Mouse (Mus musculus) MEL (cell line): Measurements from ENCODE around the gene Nlrp6. TPM values are rescaled to one million over a fixed set of nuclear protein-coding genes. Genes with fewer than 3 reads are reported as not detected.

Source experiments
- DNase-seq: peaks from one replicate; pipeline ENCODE4 v3.0.0; 2011; ENCODE audit warnings: low read depth, low spot score
- H3K27ac ChIP-seq: 2 replicates; pipeline ENCODE4 v1.5.1; 2012; ENCODE audit warnings: low read depth, mild to moderate bottlenecking, control low read depth, low read length, moderate library complexity; ENCODE audit not compliant: control insufficient read depth
- H3K27me3 ChIP-seq, 2 experiments: fragments of 150-350 bp in 1 of 2; sonication (generic) in 1 of 2; 2 replicates each; pipeline ENCODE4 v1.6.1; 2012; ENCODE audit warnings: low read length in 2 of 2, mild to moderate bottlenecking in 2 of 2, improper control_type of control experiment in 1 of 2, moderate library complexity in 1 of 2; ENCODE audit not compliant: insufficient read depth in 2 of 2, control insufficient read depth in 1 of 2
- H3K36me3 ChIP-seq, 2 experiments: 2 replicates each; pipeline ENCODE4 v1.6.1; 2012 to 2014; ENCODE audit warnings: low read length in 2 of 2, improper control_type of control experiment in 1 of 2, inconsistent platforms in 1 of 2, mild to moderate bottlenecking in 1 of 2; ENCODE audit not compliant: insufficient read depth in 2 of 2, control insufficient read depth in 1 of 2
- H3K4me1 ChIP-seq, 2 experiments: fragments of 150-350 bp in 1 of 2; sonication (generic) in 1 of 2; 2 replicates each; pipeline ENCODE4 v1.6.1; 2012; ENCODE audit warnings: low read length in 2 of 2, improper control_type of control experiment in 1 of 2, mild to moderate bottlenecking in 1 of 2; ENCODE audit not compliant: insufficient read depth in 2 of 2, control insufficient read depth in 1 of 2
- H3K4me3 ChIP-seq, 2 experiments: fragments of 150-350 bp in 1 of 2; sonication (generic) in 1 of 2; 2 replicates each; pipeline ENCODE4 v1.5.1; 2012; ENCODE audit warnings: low read depth in 2 of 2, low read length in 2 of 2, mild to moderate bottlenecking in 2 of 2, moderate library complexity in 2 of 2, control low read depth in 1 of 2, improper control_type of control experiment in 1 of 2; ENCODE audit not compliant: control insufficient read depth in 1 of 2, insufficient read depth in 1 of 2
- H3K79me2 ChIP-seq: 2 replicates; pipeline ENCODE4 v1.6.1; 2012; ENCODE audit warnings: mild to moderate bottlenecking, low read length, moderate library complexity; ENCODE audit not compliant: control insufficient read depth, poor library complexity, insufficient read depth
- H3K9ac ChIP-seq: 2 replicates; pipeline ENCODE4 v1.6.1; 2012; ENCODE audit warnings: low read depth, mild to moderate bottlenecking, control low read depth, low read length, moderate library complexity; ENCODE audit not compliant: control insufficient read depth, poor library complexity, severe bottlenecking
- H3K9me3 ChIP-seq: fragments of 150-350 bp; sonication (generic); replicated peaks from 2 replicates; pipeline ENCODE4 v1.6.1; 2012; ENCODE audit warnings: mild to moderate bottlenecking, low read length, improper control_type of control experiment, moderate library complexity; ENCODE audit not compliant: insufficient read depth
- CHD1 ChIP-seq: IDR thresholded peaks from 2 replicates; pipeline ENCODE4 v1.6.1; 2012; ENCODE audit warnings: low read depth, mild to moderate bottlenecking, inconsistent platforms, low read length, improper control_type of control experiment
- CHD2 ChIP-seq: IDR thresholded peaks from 2 replicates; pipeline ENCODE4 v1.6.1; 2011; ENCODE audit warnings: low read length, improper control_type of control experiment
- CTCF ChIP-seq, 3 experiments: IDR thresholded peaks in 2 of 3; conservative IDR thresholded peaks in 1 of 3; 2 replicates each; pipeline ENCODE4 v1.5.1; 2011 to 2012; ENCODE audit warnings: low read length in 3 of 3, low read depth in 2 of 3, mild to moderate bottlenecking in 2 of 3, improper control_type of control experiment in 1 of 3, inconsistent platforms in 1 of 3, mixed read lengths in 1 of 3, moderate library complexity in 1 of 3; ENCODE audit not compliant: control insufficient read depth in 1 of 3, insufficient read depth in 1 of 3, poor library complexity in 1 of 3, severe bottlenecking in 1 of 3
- ELF1 ChIP-seq: IDR thresholded peaks from 2 replicates; pipeline ENCODE4 v1.6.1; 2014; ENCODE audit warnings: low read depth, mild to moderate bottlenecking, inconsistent platforms, low read length, improper control_type of control experiment, moderate library complexity
- GATA1 ChIP-seq: IDR thresholded peaks from 2 replicates; pipeline ENCODE4 v1.6.1; 2011; ENCODE audit warnings: low read depth, low read length, improper control_type of control experiment
- JUND ChIP-seq: IDR thresholded peaks from 2 replicates; pipeline ENCODE4 v1.6.1; 2011; ENCODE audit warnings: low read depth, mild to moderate bottlenecking, improper control_type of control experiment, low read length
- KAT2A ChIP-seq: conservative IDR thresholded peaks from 2 replicates; pipeline ENCODE4 v1.6.1; 2012; ENCODE audit warnings: low read depth, low read length, improper control_type of control experiment, inconsistent platforms
- MAX ChIP-seq: IDR thresholded peaks from 2 replicates; pipeline ENCODE4 v1.6.1; 2011; ENCODE audit warnings: low read length, improper control_type of control experiment
- MAZ ChIP-seq: IDR thresholded peaks from 2 replicates; pipeline ENCODE4 v1.6.1; 2012; ENCODE audit warnings: low read depth, mild to moderate bottlenecking, inconsistent platforms, low read length, improper control_type of control experiment
- MEF2A ChIP-seq: IDR thresholded peaks from 2 replicates; pipeline ENCODE4 v1.6.1; 2014; ENCODE audit warnings: low read depth, mild to moderate bottlenecking, inconsistent platforms, low read length, improper control_type of control experiment; ENCODE audit not compliant: poor library complexity, insufficient replicate concordance, severe bottlenecking; ENCODE audit errors: extremely low read depth
- MXI1 ChIP-seq: IDR thresholded peaks from 2 replicates; pipeline ENCODE4 v1.6.1; 2011; ENCODE audit warnings: mild to moderate bottlenecking, low read depth, low read length, improper control_type of control experiment
- MYB ChIP-seq: IDR thresholded peaks from 2 replicates; pipeline ENCODE4 v1.6.1; 2011; ENCODE audit warnings: mild to moderate bottlenecking, low read depth, low read length, improper control_type of control experiment
- NELFE ChIP-seq: IDR thresholded peaks from 2 replicates; pipeline ENCODE4 v1.6.1; 2011; ENCODE audit warnings: low read depth, low read length, improper control_type of control experiment
- NRF1 ChIP-seq: IDR thresholded peaks from 2 replicates; pipeline ENCODE4 v1.6.1; 2014; ENCODE audit warnings: low read depth, mild to moderate bottlenecking, inconsistent platforms, low read length, improper control_type of control experiment, moderate library complexity; ENCODE audit not compliant: poor library complexity, insufficient read depth, severe bottlenecking
- POLR2A ChIP-seq, 2 experiments: IDR thresholded peaks; 2 replicates each; pipeline ENCODE4 v1.6.1; 2011 to 2012; ENCODE audit warnings: low read length in 2 of 2, mild to moderate bottlenecking in 2 of 2, control low read depth in 1 of 2, improper control_type of control experiment in 1 of 2, low read depth in 1 of 2, moderate library complexity in 1 of 2; ENCODE audit not compliant: control insufficient read depth in 1 of 2, insufficient read depth in 1 of 2, poor library complexity in 1 of 2
- POLR2AphosphoS2 ChIP-seq: IDR thresholded peaks from 2 replicates; pipeline ENCODE4 v1.6.1; 2011; ENCODE audit warnings: low read length, improper control_type of control experiment
- RAD21 ChIP-seq: IDR thresholded peaks from 2 replicates; pipeline ENCODE4 v1.6.1; 2011; ENCODE audit warnings: mild to moderate bottlenecking, low read depth, low read length, improper control_type of control experiment
- SIN3A ChIP-seq: IDR thresholded peaks from 2 replicates; pipeline ENCODE4 v1.6.1; 2012; ENCODE audit warnings: low read length, improper control_type of control experiment, inconsistent platforms
- SMC3 ChIP-seq: IDR thresholded peaks from 2 replicates; pipeline ENCODE4 v1.6.1; 2011; ENCODE audit warnings: low read depth, low read length, improper control_type of control experiment
- TAL1 ChIP-seq: IDR thresholded peaks from 2 replicates; pipeline ENCODE4 v1.6.1; 2012; ENCODE audit warnings: mild to moderate bottlenecking, inconsistent platforms, low read length, moderate library complexity, mixed read lengths
- TBP ChIP-seq: IDR thresholded peaks from 2 replicates; pipeline ENCODE4 v1.8.0; 2011; ENCODE audit warnings: low read depth, low read length, improper control_type of control experiment
- USF2 ChIP-seq, 2 experiments: IDR thresholded peaks; 2 replicates each; pipeline ENCODE4 v1.6.1; 2011 to 2012; ENCODE audit warnings: improper control_type of control experiment in 2 of 2, low read length in 2 of 2, borderline replicate concordance in 1 of 2, inconsistent platforms in 1 of 2, low read depth in 1 of 2, mild to moderate bottlenecking in 1 of 2; ENCODE audit not compliant: insufficient read depth in 1 of 2
- ZC3H11A ChIP-seq: IDR thresholded peaks from 2 replicates; pipeline ENCODE4 v1.6.1; 2012; ENCODE audit warnings: low read depth, mild to moderate bottlenecking, inconsistent platforms, low read length, improper control_type of control experiment
- ZMIZ1 ChIP-seq: IDR thresholded peaks from 2 replicates; pipeline ENCODE4 v1.6.1; 2012; ENCODE audit warnings: low read depth, mild to moderate bottlenecking, inconsistent platforms, low read length, improper control_type of control experiment, moderate library complexity
- polyA plus RNA-seq, 2 experiments: library from polyadenylated mRNA; stranded (reverse) in 1 of 2; unstranded in 1 of 2; fragments of >175 nt in 1 of 2; fragments of >200 nt in 1 of 2; gene quantifications; 2 replicates each; pipeline versions ENCODE4 v1.2.1 to v1.2.4; 2012; ENCODE audit warnings: low replicate concordance in 2 of 2, low read depth in 1 of 2; ENCODE audit not compliant: insufficient read length in 2 of 2, insufficient read depth in 1 of 2, missing spikeins in 1 of 2
- total RNA-seq: library from RNA; depleted of rRNA; stranded (reverse); fragments of 300-350 nt; gene quantifications from 2 replicates; pipeline ENCODE4 v1.2.3, GENCODE M21; 2012

The Nlrp6 gene
- total and polyA plus RNA-seq, 3 experiments = not detected

GRCm38 (mm10) chr7:140908634-140909107 is 12.0 kb upstream of the Nlrp6 start:
- Histone ChIP-seq H3K79me2 (no peaks in the 10 kb centered on the region), H3K9ac (no peak overlapping the region), H3K9me3 (no peaks in the 10 kb centered on the region), H3K4me1 (no peaks in the 10 kb centered on the region), H3K27ac (no peak overlapping the region)
- peak; percentile 69 for DNase-seq
- peak; percentile 85 for TF ChIP-seq ZC3H11A
- TF ChIP-seq CTCF (IDR thresholded peaks at IDR 0.05 in 2 of 3, conservative IDR thresholded peaks at IDR 0.05 in 1 of 3; ENCODE audit: control insufficient read depth in 1 of 3, insufficient read depth in 1 of 3, low read depth in 2 of 3, low read length in 3 of 3, poor library complexity in 1 of 3, severe bottlenecking in 1 of 3) = peak; percentile 72 to 90 (median 86)
- TF ChIP-seq NELFE = no peak
- TF ChIP-seq SMC3 = peak; percentile 98
- TF ChIP-seq ELF1 = no peak
- no peak for TF ChIP-seq MXI1
- no peak for TF ChIP-seq MYB
- no peak for TF ChIP-seq TAL1
- no peak for TF ChIP-seq MAX
- peak; percentile 80 for TF ChIP-seq RAD21
- no peak for TF ChIP-seq MAZ
- no peak for TF ChIP-seq SIN3A
- TF ChIP-seq, all 39 proteins: peak for 4
- Histone ChIP-seq H3K4me3 (no peak overlapping the region), H3K27me3 (peaks cover 0 to 3% of the 10 kb centered on the region in 2 experiments; a peak in 1 of 4 replicates), H3K36me3 (no peaks in the 10 kb centered on the region)

- H3K9ac ChIP-seq = no peak overlapping the region
- DNase-seq = no peak
- H3K79me2 ChIP-seq = no peaks in the 10 kb centered on the region
- H3K27ac ChIP-seq = no peak overlapping the region
- H3K4me1 ChIP-seq = no peaks in the 10 kb centered on the region
- no peaks in the 10 kb centered on the region for H3K9me3 ChIP-seq
- no peak for TF ChIP-seq TBP
- no peak for TF ChIP-seq NELFE
- no peak for TF ChIP-seq POLR2A (IDR thresholded peaks at IDR 0.05; ENCODE audit: control insufficient read depth in 1 of 2, insufficient read depth in 1 of 2, low read depth in 1 of 2, low read length in 2 of 2, poor library complexity in 1 of 2)
- no peak for TF ChIP-seq CTCF (IDR thresholded peaks at IDR 0.05 in 2 of 3, conservative IDR thresholded peaks at IDR 0.05 in 1 of 3; ENCODE audit: control insufficient read depth in 1 of 3, insufficient read depth in 1 of 3, low read depth in 2 of 3, low read length in 3 of 3, poor library complexity in 1 of 3, severe bottlenecking in 1 of 3)
- no peak for TF ChIP-seq ZMIZ1
- TF ChIP-seq GATA1 = no peak
- TF ChIP-seq MAZ = no peak
- no peak for TF ChIP-seq TAL1
- TF ChIP-seq NRF1 = no peak
- no peak for TF ChIP-seq POLR2AphosphoS2
- TF ChIP-seq KAT2A = no peak
- no peak for TF ChIP-seq JUND
- TF ChIP-seq MYB = no peak
- no peak for TF ChIP-seq CHD2
- no peak for TF ChIP-seq MEF2A
- TF ChIP-seq USF2 (IDR thresholded peaks at IDR 0.05; ENCODE audit: borderline replicate concordance in 1 of 2, insufficient read depth in 1 of 2, low read depth in 1 of 2, low read length in 2 of 2) = no peak
- no peak for TF ChIP-seq MXI1
- no peak for TF ChIP-seq CHD1
- H3K36me3 ChIP-seq = no peaks in the 10 kb centered on the region
- no peak overlapping the region for H3K4me3 ChIP-seq
- H3K27me3 ChIP-seq = peaks cover 0 to 5% of the 10 kb centered on the region in 2 experiments; a peak in 1 of 4 replicates
Observed at GRCm38 (mm10) chr7:140912293-140912692, 8.4 kb upstream of the Nlrp6 start.
